Mouse (Mus musculus): ENCODE measurements around the gene Ube2h. TPM values are rescaled to one million over a fixed set of nuclear protein-coding genes. Genes with fewer than 3 reads are reported as not detected.

Ube2h gene
- polyA plus RNA-seq, 1 experiment from 2014 or later, result 63.3 TPM

GRCm38 (mm10) chr6:30239207-30239606 is 65.1 kb downstream of the Ube2h start:
- ATAC-seq (ENCODE audit: low FRiP score, low read depth), result no peak
- Histone ChIP-seq H3K27me3 (no peaks in the 10 kb centered on the region), H3K36me3 (peaks cover 27% of the 10 kb centered on the region)

GRCm38 (mm10) chr6:30238079-30238478 is 66.3 kb downstream of the Ube2h start:
- Histone ChIP-seq H3K36me3 (peaks cover 27% of the 10 kb centered on the region), H3K27ac (replicated peaks) (no peak overlapping the region)
- 97% methylated on average over 2 of the region's 2 CpGs for WGBS

More at GRCm38 (mm10) chr6:30239207-30239606, 65.1 kb downstream of the Ube2h start:
- H3K4me3 ChIP-seq, result no peak overlapping the region
- H3K9ac ChIP-seq (replicated peaks), result no peak overlapping the region
- no peaks in the 10 kb centered on the region for H3K4me1 ChIP-seq
- no peak overlapping the region for H3K4me2 ChIP-seq (replicated peaks)
- H3K9me3 ChIP-seq, result no peaks in the 10 kb centered on the region
- 88% methylated on average over 6 of the region's 6 CpGs for whole genome bisulfite sequencing
- no peak overlapping the region for H3K27ac ChIP-seq (replicated peaks)

GRCm38 (mm10) chr6:30236564-30236963 is 67.8 kb downstream of the Ube2h start:
- no peak for ATAC-seq (ENCODE audit: low FRiP score, low read depth)

More at GRCm38 (mm10) chr6:30238079-30238478, 66.3 kb downstream of the Ube2h start:
- Histone ChIP-seq H3K4me1 (no peaks in the 10 kb centered on the region), H3K4me3 (no peak overlapping the region), H3K4me2 (replicated peaks) (no peak overlapping the region), H3K9ac (replicated peaks) (no peak overlapping the region), H3K9me3 (no peaks in the 10 kb centered on the region), H3K27me3 (no peaks in the 10 kb centered on the region)
- no peak for ATAC-seq (ENCODE audit: low FRiP score, low read depth)

GRCm38 (mm10) chr6:30231758-30232293 is 72.5 kb downstream of the Ube2h start:
- 91% methylated on average over 4 of the region's 4 CpGs for WGBS
- Histone ChIP-seq H3K4me1 (no peaks in the 10 kb centered on the region), H3K9ac (replicated peaks) (no peak overlapping the region), H3K4me2 (replicated peaks) (no peak overlapping the region), H3K9me3 (no peaks in the 10 kb centered on the region), H3K36me3 (peaks cover 11% of the 10 kb centered on the region), H3K4me3 (no peak overlapping the region), H3K27ac (replicated peaks) (no peak overlapping the region), H3K27me3 (no peaks in the 10 kb centered on the region)
- ATAC-seq (ENCODE audit: low FRiP score, low read depth), result no peak

More at GRCm38 (mm10) chr6:30236564-30236963, 67.8 kb downstream of the Ube2h start:
- Histone ChIP-seq H3K27ac (replicated peaks) (no peak overlapping the region), H3K27me3 (no peaks in the 10 kb centered on the region), H3K4me1 (no peaks in the 10 kb centered on the region), H3K4me3 (no peak overlapping the region), H3K36me3 (peaks cover 28% of the 10 kb centered on the region), H3K4me2 (replicated peaks) (no peak overlapping the region), H3K9ac (replicated peaks) (no peak overlapping the region), H3K9me3 (no peaks in the 10 kb centered on the region)
- 94% methylated on average over 1 of the region's 1 CpGs for WGBS

GRCm38 (mm10) chr6:30230246-30230645 is 74.1 kb downstream of the Ube2h start:
- WGBS, result 94% methylated on average over 7 of the region's 7 CpGs
- Histone ChIP-seq H3K27ac (replicated peaks) (no peak overlapping the region), H3K9ac (replicated peaks) (no peak overlapping the region), H3K4me2 (replicated peaks) (no peak overlapping the region), H3K4me1 (no peaks in the 10 kb centered on the region), H3K9me3 (no peaks in the 10 kb centered on the region), H3K27me3 (no peaks in the 10 kb centered on the region), H3K4me3 (no peak overlapping the region), H3K36me3 (peaks cover 11% of the 10 kb centered on the region)
- no peak for ATAC-seq (ENCODE audit: low FRiP score, low read depth)

- 87% methylated on average over 2 of the region's 2 CpGs for WGBS
- H3K4me1 ChIP-seq, result no peaks in the 10 kb centered on the region
- H3K27me3 ChIP-seq, result no peaks in the 10 kb centered on the region
- ATAC-seq (ENCODE audit: low FRiP score, low read depth), result no peak
- H3K9ac ChIP-seq (replicated peaks), result no peak overlapping the region
- no peaks in the 10 kb centered on the region for H3K9me3 ChIP-seq
- peaks cover 11% of the 10 kb centered on the region for H3K36me3 ChIP-seq
- no peak overlapping the region for H3K4me3 ChIP-seq
- no peak overlapping the region for H3K4me2 ChIP-seq (replicated peaks)
- H3K27ac ChIP-seq (replicated peaks), result no peak overlapping the region
These were observed 75.4 kb downstream of the Ube2h start for GRCm38 (mm10) chr6:30228921-30229320.

GRCm38 (mm10) chr6:30228353-30228752 is 76.0 kb downstream of the Ube2h start:
- no peak overlapping the region for H3K27ac ChIP-seq (replicated peaks)
- no peak for ATAC-seq (ENCODE audit: low FRiP score, low read depth)
- H3K4me1 ChIP-seq, result no peaks in the 10 kb centered on the region
- peaks cover 8% of the 10 kb centered on the region for H3K36me3 ChIP-seq
- no peak overlapping the region for H3K9ac ChIP-seq (replicated peaks)
- no peaks in the 10 kb centered on the region for H3K9me3 ChIP-seq
- H3K27me3 ChIP-seq, result no peaks in the 10 kb centered on the region
- no peak overlapping the region for H3K4me3 ChIP-seq
- no peak overlapping the region for H3K4me2 ChIP-seq (replicated peaks)
- 65% methylated on average over 5 of the region's 5 CpGs for WGBS

GRCm38 (mm10) chr6:30226971-30227700 is 77.2 kb downstream of the Ube2h start:
- no peaks in the 10 kb centered on the region for H3K9me3 ChIP-seq
- H3K9ac ChIP-seq (replicated peaks), result no peak overlapping the region
- WGBS, result 90% methylated on average over 7 of the region's 7 CpGs

GRCm38 (mm10) chr6:30224693-30225092 is 79.6 kb downstream of the Ube2h start:
- Histone ChIP-seq H3K27ac (replicated peaks) (no peak overlapping the region), H3K36me3 (peaks cover 15% of the 10 kb centered on the region), H3K27me3 (no peaks in the 10 kb centered on the region), H3K4me1 (no peaks in the 10 kb centered on the region), H3K4me3 (no peak overlapping the region), H3K4me2 (replicated peaks) (no peak overlapping the region), H3K9me3 (no peaks in the 10 kb centered on the region), H3K9ac (replicated peaks) (no peak overlapping the region)
- no peak for ATAC-seq (ENCODE audit: low FRiP score, low read depth)
- WGBS, result 97% methylated on average over 1 of the region's 1 CpGs

More at GRCm38 (mm10) chr6:30226971-30227700, 77.2 kb downstream of the Ube2h start:
- no peak overlapping the region for H3K4me3 ChIP-seq
- H3K4me2 ChIP-seq (replicated peaks), result no peak overlapping the region
- H3K27me3 ChIP-seq, result no peaks in the 10 kb centered on the region
- peaks cover 8% of the 10 kb centered on the region; the same call in 1 of the 2 replicates for H3K36me3 ChIP-seq
- H3K4me1 ChIP-seq, result no peaks in the 10 kb centered on the region
- ATAC-seq (ENCODE audit: low FRiP score, low read depth), result no peak
- no peak overlapping the region for H3K27ac ChIP-seq (replicated peaks)

GRCm38 (mm10) chr6:30222321-30222720 is 82.0 kb downstream of the Ube2h start:
- Histone ChIP-seq H3K27me3 (no peaks in the 10 kb centered on the region), H3K4me1 (no peaks in the 10 kb centered on the region), H3K4me3 (no peak overlapping the region), H3K27ac (replicated peaks) (no peak overlapping the region), H3K4me2 (replicated peaks) (no peak overlapping the region), H3K9ac (replicated peaks) (no peak overlapping the region), H3K36me3 (peaks cover 31% of the 10 kb centered on the region), H3K9me3 (no peaks in the 10 kb centered on the region)
- 77% methylated on average over 1 of the region's 1 CpGs for WGBS
- no peak for ATAC-seq (ENCODE audit: low FRiP score, low read depth)

- Histone ChIP-seq H3K4me3 (no peak overlapping the region), H3K27ac (replicated peaks) (no peak overlapping the region), H3K4me2 (replicated peaks) (no peak overlapping the region), H3K4me1 (no peaks in the 10 kb centered on the region), H3K9me3 (no peaks in the 10 kb centered on the region), H3K9ac (replicated peaks) (no peak overlapping the region), H3K36me3 (peaks cover 39% of the 10 kb centered on the region), H3K27me3 (no peaks in the 10 kb centered on the region)
- ATAC-seq (ENCODE audit: low FRiP score, low read depth), result no peak
- WGBS, result 89% methylated on average over 3 of the region's 3 CpGs
These were observed 86.8 kb downstream of the Ube2h start for GRCm38 (mm10) chr6:30217581-30217980.

- no peak overlapping the region for H3K9ac ChIP-seq (replicated peaks)
- no peak for ATAC-seq (ENCODE audit: low FRiP score, low read depth)
- H3K36me3 ChIP-seq, result peaks cover 17% of the 10 kb centered on the region
- 96% methylated on average over 8 of the region's 8 CpGs for WGBS
- 0 out of 2 replicates have a peak, but pooled peaks cover 2% of the 10 kb centered on the region for H3K4me1 ChIP-seq
- no peaks in the 10 kb centered on the region for H3K27me3 ChIP-seq
- no peaks in the 10 kb centered on the region for H3K9me3 ChIP-seq
- no peak overlapping the region for H3K4me3 ChIP-seq
- no peak overlapping the region for H3K4me2 ChIP-seq (replicated peaks)
- H3K27ac ChIP-seq (replicated peaks), result no peak overlapping the region
These were observed 91.9 kb downstream of the Ube2h start for GRCm38 (mm10) chr6:30212468-30212867.

All from midbrain, embryonic 12.5 days (tissue).